7 mouse cellular contexts compared by ENCODE assay signal in genomic region chr9:64341671-64342070, GRCm38 (mm10). TPM values are rescaled to one million over a fixed set of nuclear protein-coding genes. Genes with fewer than 3 reads are reported as not detected.
DNase-seq lines count a peak whose midpoint lies in the region; ATAC-seq and TF ChIP-seq lines count a peak whose summit lies in the region.

No protein-coding gene starts in this region.

- peak overlapping the region; percentile 67 for H3K4me3 ChIP-seq in lung, embryonic 14.5 days (ENCODE audit: low read depth, low read length)
- H3K4me3 ChIP-seq in forebrain, embryonic 10.5 days, result peak overlapping the region; percentile 59; the same call in 1 of the 2 replicates
- H3K4me3 ChIP-seq in limb, embryonic 12.5 days (replicated peaks), result peak overlapping the region; percentile 74
- H3K4me3 ChIP-seq in stomach, embryonic 14.5 days (ENCODE audit: low read depth, low read length), result peak overlapping the region; percentile 67; the same call in 1 of the 2 replicates

- H3K27ac ChIP-seq in lung, embryonic 14.5 days (ENCODE audit: low read depth), result peak overlapping the region; percentile 100; the same call in 1 of the 2 replicates
- H3K27ac ChIP-seq in forebrain, embryonic 10.5 days, result peak overlapping the region; percentile 100; the same call in 1 of the 2 replicates
- H3K27ac ChIP-seq in limb, embryonic 12.5 days, result peak overlapping the region; percentile 100
- peak overlapping the region; percentile 100 for H3K27ac ChIP-seq in stomach, embryonic 14.5 days (ENCODE audit: low read length)

- no peaks in the 10 kb centered on the region for H3K9me3 ChIP-seq in lung, embryonic 14.5 days (ENCODE audit: low read depth, low read length)
- H3K9me3 ChIP-seq in forebrain, embryonic 10.5 days, result no peaks in the 10 kb centered on the region
- no peaks in the 10 kb centered on the region for H3K9me3 ChIP-seq in limb, embryonic 12.5 days
- no peaks in the 10 kb centered on the region for H3K9me3 ChIP-seq in stomach, embryonic 14.5 days (ENCODE audit: control insufficient read depth, low read depth, low read length)

- 55% methylated on average over 8 of the region's 8 CpGs for WGBS in lung, embryonic 14.5 days
- WGBS in forebrain, embryonic 10.5 days, result 91% methylated on average over 8 of the region's 8 CpGs
- 46% methylated on average over 8 of the region's 8 CpGs for WGBS in limb, embryonic 12.5 days
- 79% methylated on average over 8 of the region's 8 CpGs for WGBS in stomach, embryonic 14.5 days

- no peak overlapping the region for H3K9ac ChIP-seq in lung, embryonic 14.5 days
- H3K9ac ChIP-seq in limb, embryonic 12.5 days (replicated peaks), result no peak overlapping the region
- H3K9ac ChIP-seq in stomach, embryonic 14.5 days (replicated peaks; ENCODE audit: low read depth, low read length), result peak overlapping the region; percentile 99; the same call in 1 of the 2 replicates

- peaks cover 8% of the 10 kb centered on the region; the same call in 1 of the 2 replicates for H3K36me3 ChIP-seq in lung, embryonic 14.5 days (ENCODE audit: insufficient read depth)
- H3K36me3 ChIP-seq in forebrain, embryonic 10.5 days (replicated peaks), result 0 out of 2 replicates have a peak, but pooled peaks cover 9% of the 10 kb centered on the region
- H3K36me3 ChIP-seq in limb, embryonic 12.5 days, result 0 out of 2 replicates have a peak, but pooled peaks cover 3% of the 10 kb centered on the region
- H3K36me3 ChIP-seq in stomach, embryonic 14.5 days (ENCODE audit: control insufficient read depth, insufficient read depth, low read length), result peaks cover 8% of the 10 kb centered on the region; the same call in 1 of the 2 replicates

- peak overlapping the region; percentile 86 for H3K4me2 ChIP-seq in lung, embryonic 14.5 days
- peak overlapping the region; percentile 71 for H3K4me2 ChIP-seq in limb, embryonic 12.5 days
- peak overlapping the region; percentile 80 for H3K4me2 ChIP-seq in stomach, embryonic 14.5 days (replicated peaks; ENCODE audit: low read depth, low read length)

- no peak for ATAC-seq in lung, embryonic 14.5 days (ENCODE audit: insufficient read depth)
- no peak for ATAC-seq in limb, embryonic 12.5 days (ENCODE audit: insufficient number of reproducible peaks, insufficient read depth, low FRiP score, low TSS enrichment, low read depth)
- ATAC-seq in stomach, embryonic 14.5 days (ENCODE audit: insufficient number of reproducible peaks, insufficient read depth, low FRiP score, low read depth), result no peak

- peak; percentile 10 for DNase-seq in lung, embryonic 14.5 days
- no peak for DNase-seq in lung, postnatal 25 days (ENCODE audit: low spot score)
- no peak for DNase-seq in forebrain, embryonic 10.5 days (ENCODE audit: extremely low spot score, low spot score)
- DNase-seq in cerebellum, postnatal 4 days (ENCODE audit: low spot score in 2 of 2), result no peak
- no peak for DNase-seq in thymus, adult 18-20 months

- TF ChIP-seq CTCF in lung, embryonic 14.5 days (IDR thresholded peaks at IDR 0.05; ENCODE audit: low read depth), result no peak

- peaks cover 8% of the 10 kb centered on the region; the same call in 1 of the 2 replicates for H3K4me1 ChIP-seq in lung, embryonic 14.5 days (ENCODE audit: insufficient read depth)
- peaks cover 25% of the 10 kb centered on the region for H3K4me1 ChIP-seq in forebrain, embryonic 10.5 days
- H3K4me1 ChIP-seq in limb, embryonic 12.5 days (replicated peaks), result peaks cover 19% of the 10 kb centered on the region
- peaks cover 6% of the 10 kb centered on the region; the same call in 1 of the 2 replicates for H3K4me1 ChIP-seq in stomach, embryonic 14.5 days (ENCODE audit: control insufficient read depth, insufficient read depth, low read length)

- H3K27me3 ChIP-seq in lung, embryonic 14.5 days (ENCODE audit: insufficient read depth, low read length), result no peaks in the 10 kb centered on the region
- no peaks in the 10 kb centered on the region for H3K27me3 ChIP-seq in forebrain, embryonic 10.5 days (ENCODE audit: poor library complexity, severe bottlenecking)
- H3K27me3 ChIP-seq in limb, embryonic 12.5 days, result no peaks in the 10 kb centered on the region
- H3K27me3 ChIP-seq in stomach, embryonic 14.5 days (ENCODE audit: control insufficient read depth, insufficient read depth, low read length), result no peaks in the 10 kb centered on the region

RNA-seq across cellular contexts. Expression of gene Dis3l, which starts 0.6 kb away (rescaled TPM):
- 24.0 and 24.6 TPM in 2 replicates for polyA plus RNA-seq in lung, embryonic 14.5 days (2014; fragmentation: Nextera tagmentation; extraction: Ambion mirVana)
- polyA plus RNA-seq in forebrain, embryonic 10.5 days (2016; fragmentation: Nextera tagmentation; extraction: Ambion mirVana), result 21.2 and 21.9 TPM in 2 replicates
- polyA plus RNA-seq in limb, embryonic 12.5 days (2016; fragmentation: Nextera tagmentation; extraction: Ambion mirVana), result 22.3 and 22.5 TPM in 2 replicates
- 22.9 and 23.4 TPM in 2 replicates for polyA plus RNA-seq in stomach, embryonic 14.5 days (2014; fragmentation: Nextera tagmentation; extraction: Ambion mirVana)

RNA-seq across cellular contexts. Expression of gene Megf11, which starts 43.8 kb away (rescaled TPM):
- polyA plus RNA-seq in lung, embryonic 14.5 days (2014; fragmentation: Nextera tagmentation; extraction: Ambion mirVana), result 1.1 and 1.6 TPM in 2 replicates
- polyA plus RNA-seq in forebrain, embryonic 10.5 days (2016; fragmentation: Nextera tagmentation; extraction: Ambion mirVana), result 0.92 and 0.99 TPM in 2 replicates
- polyA plus RNA-seq in limb, embryonic 12.5 days (2016; fragmentation: Nextera tagmentation; extraction: Ambion mirVana), result 0.97 and 1.1 TPM in 2 replicates
- 1.9 and 2.0 TPM in 2 replicates for polyA plus RNA-seq in stomach, embryonic 14.5 days (2014; fragmentation: Nextera tagmentation; extraction: Ambion mirVana)
